Mouse (Mus musculus) E14TG2a.4 (cell line): Measurements from ENCODE around the gene Terf2ip.

Experiments
- CTCF ChIP-seq: conservative IDR thresholded peaks from 2 replicates; pipeline ENCODE4 v1.5.1; 2014; ENCODE audit warnings: low read length
- NANOG ChIP-seq: IDR thresholded peaks from 2 replicates; pipeline ENCODE4 v1.6.1; 2014; ENCODE audit warnings: borderline replicate concordance, low read length, mixed read lengths
- POU5F1 ChIP-seq: IDR thresholded peaks from 2 replicates; pipeline ENCODE4 v1.6.1; 2014; ENCODE audit warnings: low read length, borderline replicate concordance

- TF ChIP-seq CTCF: no peak
- no peak for TF ChIP-seq POU5F1
- TF ChIP-seq NANOG: no peak
Observed at GRCm38 (mm10) chr8:111968991-111969390, 42.2 kb upstream of the Terf2ip start.
